Mouse (Mus musculus) stomach, embryonic 16.5 days (tissue): Measurements from ENCODE around the gene Zdhhc18. TPM values are rescaled to one million over a fixed set of nuclear protein-coding genes. Genes with fewer than 3 reads are reported as not detected.
A peak's percentile ranks its signal among the peaks of the same experiment; 100 is the strongest.

Experiments
- ATAC-seq: fragments of 200-750 bp; cut with Nextera tagmentation; 2 replicates; pipeline ENCODE4 v1.8.0; 2017; ENCODE audit warnings: moderate number of reproducible peaks, moderate TSS enrichment; ENCODE audit not compliant: insufficient read depth, low FRiP score
- H3K27ac ChIP-seq: fragments of 300-500 bp; sonication (generic); 2 replicates; pipeline ENCODE4 v1.5.1; 2014; ENCODE audit warnings: low read length
- H3K27me3 ChIP-seq: fragments of 300-500 bp; sonication (generic); 2 replicates; pipeline ENCODE4 v1.6.1; 2014; ENCODE audit warnings: low read length, control low read depth, mixed read lengths; ENCODE audit not compliant: control insufficient read depth, insufficient read depth
- H3K36me3 ChIP-seq: fragments of 300-500 bp; sonication (generic); 2 replicates; pipeline ENCODE4 v1.6.1; 2014; ENCODE audit warnings: low read length; ENCODE audit not compliant: control insufficient read depth, insufficient read depth
- H3K4me1 ChIP-seq: fragments of 300-500 bp; sonication (generic); 2 replicates; pipeline ENCODE4 v1.6.1; 2014; ENCODE audit warnings: low read length, control low read depth, mixed read lengths; ENCODE audit not compliant: control insufficient read depth, insufficient read depth
- H3K4me2 ChIP-seq: fragments of 300-500 bp; sonication (generic); 2 replicates; pipeline ENCODE4 v1.6.1; 2014; ENCODE audit warnings: low read depth, low read length, mixed read lengths
- H3K4me3 ChIP-seq: fragments of 300-500 bp; sonication (generic); replicated peaks from 2 replicates; pipeline ENCODE4 v1.5.1; 2014; ENCODE audit warnings: mild to moderate bottlenecking, low read length
- H3K9ac ChIP-seq: fragments of 300-500 bp; sonication (generic); 2 replicates; pipeline ENCODE4 v1.6.1; 2014; ENCODE audit warnings: low read length
- H3K9me3 ChIP-seq: fragments of 300-500 bp; sonication (generic); replicated peaks from 2 replicates; pipeline ENCODE4 v1.6.1; 2016; ENCODE audit warnings: low read length, control low read depth; ENCODE audit not compliant: control insufficient read depth
- WGBS: fragments of 180-500 bp; shearing (Covaris S2); extraction: QIAGEN DNeasy Blood & Tissue Kit; methylation state at CpG from one replicate; pipeline ENCODE4 v1.1.7; 2014; 5-methylcytosine and 5-hydroxymethylcytosine counted together
- polyA plus RNA-seq: library from polyadenylated mRNA; unstranded; fragments of >200 nt; fragmentation: Nextera tagmentation; extraction: Ambion mirVana; gene quantifications from 2 replicates; pipeline ENCODE4 v1.2.1, GENCODE M21; 2015

Zdhhc18 gene
- polyA plus RNA-seq, 1 experiment from 2014 or later: 3.4 TPM

GRCm38 (mm10) chr4:133628517-133628916 lies 21.4 kb downstream of the Zdhhc18 start:
- ATAC-seq: no peak
- H3K36me3 ChIP-seq: no peaks in the 10 kb centered on the region
- H3K4me1 ChIP-seq: peaks cover 20% of the 10 kb centered on the region
- H3K9ac ChIP-seq: no peak overlapping the region
- no peaks in the 10 kb centered on the region for H3K27me3 ChIP-seq
- H3K4me2 ChIP-seq: no peak overlapping the region
- H3K27ac ChIP-seq: no peak overlapping the region
- H3K9me3 ChIP-seq: no peaks in the 10 kb centered on the region
- 80% methylated on average over 2 of the region's 2 CpGs for WGBS
- no peak overlapping the region for H3K4me3 ChIP-seq

- H3K4me1 ChIP-seq: peaks cover 15% of the 10 kb centered on the region
- 90% methylated on average over 14 of the region's 14 CpGs for WGBS
- ATAC-seq: no peak
- H3K4me2 ChIP-seq: no peak overlapping the region
- no peaks in the 10 kb centered on the region for H3K27me3 ChIP-seq
- no peak overlapping the region for H3K4me3 ChIP-seq
- no peak overlapping the region for H3K27ac ChIP-seq
- no peak overlapping the region for H3K9ac ChIP-seq
- no peaks in the 10 kb centered on the region for H3K36me3 ChIP-seq
- no peaks in the 10 kb centered on the region for H3K9me3 ChIP-seq
Measured at GRCm38 (mm10) chr4:133627039-133627438, 22.9 kb downstream of the Zdhhc18 start.

GRCm38 (mm10) chr4:133626621-133627020 lies 23.3 kb downstream of the Zdhhc18 start:
- Histone ChIP-seq H3K4me2 (no peak overlapping the region), H3K36me3 (no peaks in the 10 kb centered on the region), H3K4me1 (peaks cover 10% of the 10 kb centered on the region), H3K9ac (no peak overlapping the region), H3K9me3 (no peaks in the 10 kb centered on the region), H3K4me3 (no peak overlapping the region), H3K27me3 (no peaks in the 10 kb centered on the region), H3K27ac (peak overlapping the region; percentile 46; the same call in 1 of the 2 replicates)
- 85% methylated on average over 9 of the region's 9 CpGs for WGBS
- no peak for ATAC-seq

GRCm38 (mm10) chr4:133626221-133626620 lies 23.7 kb downstream of the Zdhhc18 start:
- Histone ChIP-seq H3K4me2 (no peak overlapping the region), H3K27me3 (no peaks in the 10 kb centered on the region), H3K36me3 (no peaks in the 10 kb centered on the region), H3K4me3 (no peak overlapping the region), H3K9ac (no peak overlapping the region), H3K4me1 (peaks cover 6% of the 10 kb centered on the region; the same call in 1 of the 2 replicates), H3K9me3 (no peaks in the 10 kb centered on the region), H3K27ac (peak overlapping the region; percentile 46)
- 65% methylated on average over 5 of the region's 5 CpGs for WGBS
- no peak for ATAC-seq

- H3K27ac ChIP-seq: peak overlapping the region; percentile 72
- no peaks in the 10 kb centered on the region for H3K9me3 ChIP-seq
- no peaks in the 10 kb centered on the region for H3K27me3 ChIP-seq
- 65% methylated on average over 11 of the region's 11 CpGs for WGBS
- ATAC-seq: peak; percentile 39; the same call in 1 of the 2 replicates
- no peak overlapping the region for H3K4me2 ChIP-seq
- H3K4me3 ChIP-seq: no peak overlapping the region
- H3K4me1 ChIP-seq: peaks cover 4% of the 10 kb centered on the region; the same call in 1 of the 2 replicates
- no peak overlapping the region for H3K9ac ChIP-seq
- H3K36me3 ChIP-seq: no peaks in the 10 kb centered on the region
Measured at GRCm38 (mm10) chr4:133625621-133626071, 24.3 kb downstream of the Zdhhc18 start.

GRCm38 (mm10) chr4:133624830-133625229 lies 25.1 kb downstream of the Zdhhc18 start:
- no peak overlapping the region for H3K27ac ChIP-seq
- no peaks in the 10 kb centered on the region for H3K36me3 ChIP-seq
- H3K4me2 ChIP-seq: no peak overlapping the region
- peaks cover 4% of the 10 kb centered on the region; the same call in 1 of the 2 replicates for H3K4me1 ChIP-seq
- WGBS: 83% methylated on average over 7 of the region's 7 CpGs
- H3K4me3 ChIP-seq: no peak overlapping the region
- H3K9ac ChIP-seq: no peak overlapping the region
- no peaks in the 10 kb centered on the region for H3K9me3 ChIP-seq
- H3K27me3 ChIP-seq: no peaks in the 10 kb centered on the region
- no peak for ATAC-seq

GRCm38 (mm10) chr4:133622161-133622695 lies 27.7 kb downstream of the Zdhhc18 start:
- Histone ChIP-seq H3K9ac (no peak overlapping the region), H3K4me3 (no peak overlapping the region), H3K4me2 (no peak overlapping the region), H3K27me3 (no peaks in the 10 kb centered on the region), H3K36me3 (no peaks in the 10 kb centered on the region), H3K27ac (no peak overlapping the region), H3K4me1 (peaks cover 4% of the 10 kb centered on the region; the same call in 1 of the 2 replicates), H3K9me3 (no peaks in the 10 kb centered on the region)
- no peak for ATAC-seq
- 70% methylated on average over 11 of the region's 11 CpGs for WGBS

- 87% methylated on average over 8 of the region's 8 CpGs for WGBS
- Histone ChIP-seq H3K27me3 (no peaks in the 10 kb centered on the region), H3K36me3 (no peaks in the 10 kb centered on the region), H3K27ac (no peak overlapping the region), H3K9me3 (no peaks in the 10 kb centered on the region), H3K4me1 (no peaks in the 10 kb centered on the region), H3K4me3 (no peak overlapping the region), H3K9ac (no peak overlapping the region), H3K4me2 (no peak overlapping the region)
- ATAC-seq: no peak
Measured at GRCm38 (mm10) chr4:133620668-133621067, 29.3 kb downstream of the Zdhhc18 start.

- Histone ChIP-seq H3K9me3 (no peaks in the 10 kb centered on the region), H3K4me1 (no peaks in the 10 kb centered on the region), H3K4me3 (no peak overlapping the region), H3K9ac (no peak overlapping the region), H3K27me3 (no peaks in the 10 kb centered on the region), H3K36me3 (no peaks in the 10 kb centered on the region), H3K4me2 (no peak overlapping the region), H3K27ac (no peak overlapping the region)
- no peak for ATAC-seq
- 62% methylated on average over 4 of the region's 4 CpGs for WGBS
Measured at GRCm38 (mm10) chr4:133619473-133620136, 30.3 kb downstream of the Zdhhc18 start.
